Mouse (Mus musculus) A20 (cell line): ENCODE measurements around the gene Oit3.
A peak's percentile ranks its signal among the peaks of the same experiment; 100 is the strongest.

Experiments used
- DNase-seq: peaks from one replicate; pipeline ENCODE4 v3.0.0-alpha.2; 2011; ENCODE audit warnings: low read depth, low spot score

Gene Oit3

DNA sequence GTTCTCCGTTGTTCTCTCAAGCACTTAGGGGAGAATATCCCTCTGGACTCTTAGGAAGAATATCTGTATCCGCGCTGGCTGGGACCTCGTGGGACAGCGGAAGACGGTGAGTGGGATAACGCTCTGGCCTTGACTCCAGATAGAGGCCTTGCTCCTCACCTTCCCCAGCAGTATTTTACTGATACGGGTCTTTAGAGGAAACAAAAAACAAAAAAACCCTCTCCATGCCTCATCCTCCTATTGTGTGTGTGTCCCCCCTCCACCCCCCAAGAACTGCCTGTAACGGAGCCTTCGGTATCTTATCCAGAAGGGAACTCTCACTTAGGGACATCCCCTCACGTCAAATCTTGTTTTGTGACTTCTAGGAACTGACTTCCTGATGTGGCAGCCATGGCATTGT lies at the start of gene Oit3:
Gene Oit3, minus strand, starts transcription at position 44 of the 400 bp plus-strand sequence.
- no peak for DNase-seq

DNA sequence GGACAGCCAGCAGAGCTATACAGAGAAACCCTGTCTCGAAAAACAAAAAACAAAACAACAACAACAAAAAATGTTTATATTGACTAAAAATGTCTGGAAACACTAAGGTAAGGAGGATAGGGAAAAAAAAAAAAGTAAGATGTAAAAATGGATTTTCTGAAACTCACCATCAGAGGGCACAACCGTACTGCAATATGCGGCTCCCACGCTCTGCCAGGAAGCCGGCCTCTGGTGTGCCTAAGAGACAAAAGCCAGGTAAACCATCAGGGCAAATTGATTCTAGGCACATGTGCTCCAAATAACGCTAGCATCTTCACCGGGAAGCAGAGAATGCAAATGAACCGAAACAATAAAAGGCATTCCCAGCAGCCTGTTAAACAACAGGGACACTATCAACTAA lies 49.3 kb upstream of the Oit3 start:
- DNase-seq: peak; percentile 8

DNA sequence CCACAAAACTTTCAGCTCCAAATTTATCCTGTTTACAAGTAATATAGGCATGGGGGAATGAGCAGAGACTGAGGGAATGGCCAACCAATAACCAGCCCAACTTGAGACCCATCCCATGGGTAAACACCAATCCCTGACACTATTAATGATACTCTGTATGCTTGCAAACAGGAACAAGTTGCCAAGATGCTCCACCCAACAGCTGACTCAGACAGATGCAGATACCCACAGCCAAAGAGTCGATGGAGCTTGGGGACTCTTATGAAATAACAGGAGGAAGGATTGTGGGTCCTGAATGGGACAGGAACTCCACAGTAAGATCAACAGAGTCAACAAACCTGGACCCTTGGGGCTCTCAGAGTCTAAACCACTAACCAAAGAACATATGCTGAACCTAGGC lies 47.8 kb upstream of the Oit3 start:
- DNase-seq: no peak

DNA sequence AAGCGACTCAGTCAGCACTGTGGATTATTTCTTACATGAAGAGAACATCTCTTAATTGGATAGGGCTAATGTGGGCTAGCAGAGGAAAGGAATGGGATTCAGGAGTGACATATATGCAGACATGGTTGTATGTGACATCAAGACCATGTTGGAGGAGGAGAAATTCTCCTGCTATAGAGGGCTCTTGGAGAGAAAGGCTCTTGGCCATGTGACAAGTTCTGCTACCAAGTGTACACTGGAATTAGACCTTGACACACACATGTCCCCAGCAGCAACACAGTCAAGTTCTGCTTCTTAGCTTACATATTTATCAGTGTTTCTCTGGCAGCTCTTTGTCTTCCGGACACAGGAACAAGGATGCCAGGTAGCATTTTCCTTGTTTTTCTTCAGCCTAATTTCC lies 45.8 kb upstream of the Oit3 start:
- DNase-seq: no peak

DNA sequence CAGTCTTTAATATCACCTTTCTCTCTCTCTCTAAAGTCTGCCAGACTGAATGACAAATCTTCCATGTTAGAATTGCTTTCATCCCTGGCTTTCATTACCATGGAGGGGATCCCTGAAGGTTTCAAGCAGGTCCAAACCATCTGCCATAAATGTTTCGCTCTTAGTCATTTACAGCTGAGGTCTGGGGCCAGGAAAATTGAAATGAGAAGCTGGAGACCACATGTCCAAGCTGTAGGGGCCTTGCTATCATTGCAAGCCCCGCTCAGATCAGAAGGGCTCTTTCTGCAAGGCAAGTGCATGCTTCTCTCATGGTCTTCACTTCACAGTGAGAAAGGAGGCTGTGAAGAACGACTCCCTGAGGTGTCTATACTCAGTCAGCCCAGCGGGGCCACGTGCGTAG lies 42.7 kb upstream of the Oit3 start:
- no peak for DNase-seq

DNA sequence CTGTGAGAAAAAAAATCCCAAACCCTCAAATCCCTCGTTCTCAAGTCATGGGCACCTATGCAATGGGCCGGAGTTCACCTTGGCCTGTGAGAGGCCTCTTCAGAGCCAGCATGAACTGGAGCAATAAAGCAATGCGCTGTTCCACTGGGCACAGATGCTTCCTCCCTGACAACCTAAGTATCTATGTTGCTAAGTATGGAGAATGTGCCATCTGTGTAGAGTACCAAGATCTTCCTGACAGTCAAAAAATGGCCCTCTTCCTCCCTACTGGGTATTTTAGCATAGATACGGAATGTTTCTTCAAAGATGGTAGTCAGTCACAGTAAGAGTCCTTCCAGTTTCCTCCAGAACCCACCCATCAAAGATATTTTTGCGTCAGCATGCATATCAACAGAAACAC lies 39.8 kb upstream of the Oit3 start:
- no peak for DNase-seq

DNA sequence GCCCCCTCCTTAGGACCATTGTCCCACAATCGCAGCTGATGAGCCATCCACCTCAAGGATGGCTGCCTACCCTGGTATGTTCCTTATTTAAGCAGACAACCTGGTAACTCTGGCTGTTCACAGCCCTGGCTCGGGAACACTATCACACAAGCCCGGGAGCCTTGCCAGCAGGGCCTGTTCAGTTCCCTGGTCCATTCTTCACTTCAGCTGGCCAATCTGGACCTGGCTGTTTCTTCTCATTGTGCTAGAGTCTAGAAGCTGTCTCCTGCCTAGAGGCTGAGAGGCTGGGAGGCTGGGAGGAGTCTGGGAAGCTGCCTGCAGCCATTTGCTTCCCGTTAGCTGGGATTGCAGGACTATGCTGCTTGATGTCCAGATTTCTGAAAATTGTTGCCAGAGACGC lies 28.9 kb upstream of the Oit3 start:
- DNase-seq: no peak

DNA sequence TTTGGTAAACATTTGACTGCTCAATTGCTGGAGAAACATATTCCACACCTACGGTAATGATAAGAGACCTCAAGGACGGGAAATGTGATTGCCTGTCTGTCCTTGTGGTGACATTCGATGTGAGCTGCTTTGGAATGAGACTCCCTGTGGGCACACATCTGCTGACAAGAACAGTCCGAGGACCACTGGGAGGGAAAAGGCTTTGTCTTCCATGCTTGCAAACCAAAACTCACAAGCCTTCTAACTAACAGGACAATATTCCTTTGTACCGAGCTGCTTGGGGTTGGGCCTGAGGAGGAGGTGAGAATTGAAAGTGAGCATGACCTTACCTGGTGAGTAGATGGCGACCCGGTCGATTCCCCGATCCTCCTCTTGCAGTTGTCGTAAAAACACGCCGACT lies 25.7 kb upstream of the Oit3 start:
- no peak for DNase-seq

DNA sequence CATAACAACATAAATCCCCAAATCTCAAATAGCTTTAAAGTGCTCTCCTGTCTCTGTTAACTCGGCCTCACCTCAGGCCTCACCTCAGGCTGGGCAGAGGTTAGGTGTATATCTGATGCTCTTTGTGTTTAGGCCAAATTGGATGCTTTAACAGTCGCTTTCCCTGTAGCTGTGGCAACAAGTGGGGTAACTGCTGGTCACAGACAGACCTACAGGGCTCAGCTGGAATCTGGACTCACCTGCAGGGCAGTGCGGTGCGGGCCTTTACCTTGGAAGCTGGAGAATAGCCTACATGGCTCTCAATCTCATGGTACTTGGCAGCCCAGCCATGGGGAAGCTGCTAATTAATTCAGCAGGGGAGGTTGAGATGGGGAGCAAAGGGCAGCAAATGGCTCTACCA lies 25.0 kb upstream of the Oit3 start:
- no peak for DNase-seq

DNA sequence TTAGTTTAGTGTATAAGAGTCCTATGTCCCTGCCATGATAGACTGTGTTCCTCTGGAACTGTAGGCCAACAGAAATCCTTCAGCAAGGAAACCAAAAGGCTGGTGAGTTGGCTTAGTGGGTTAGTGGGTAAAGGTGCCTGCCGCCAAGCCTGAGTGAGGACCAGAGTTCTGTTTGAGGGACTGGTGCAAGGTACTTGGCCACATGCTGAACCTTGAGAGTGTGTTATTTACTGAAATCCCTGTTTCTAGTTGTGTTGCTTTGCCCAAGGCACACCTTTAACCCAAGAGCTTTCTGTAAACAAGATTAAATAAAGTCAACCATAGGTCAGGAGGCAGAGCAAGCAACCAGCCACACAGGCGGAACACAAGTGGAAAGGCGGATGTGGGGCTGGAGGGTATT lies 24.0 kb upstream of the Oit3 start:
- DNase-seq: no peak

DNA sequence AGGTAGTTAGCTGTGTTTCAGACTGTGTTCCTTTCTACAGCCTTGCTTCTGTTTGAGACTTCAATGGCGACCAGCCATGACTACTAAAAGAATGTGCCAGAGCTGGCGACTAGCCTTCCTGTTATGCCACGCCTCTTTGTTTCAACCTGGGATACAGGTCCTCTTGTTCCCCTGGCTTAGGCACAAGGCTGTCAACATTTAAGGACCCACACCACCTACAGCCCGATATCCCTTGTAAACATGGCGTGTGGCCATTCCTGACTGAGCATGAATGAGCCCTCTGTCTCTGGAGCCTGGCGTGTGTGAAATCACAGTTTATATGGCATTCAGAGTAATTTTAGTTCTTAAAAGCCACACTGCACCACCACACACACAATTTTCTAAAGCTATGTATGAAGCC lies 20.7 kb upstream of the Oit3 start:
- DNase-seq: no peak

DNA sequence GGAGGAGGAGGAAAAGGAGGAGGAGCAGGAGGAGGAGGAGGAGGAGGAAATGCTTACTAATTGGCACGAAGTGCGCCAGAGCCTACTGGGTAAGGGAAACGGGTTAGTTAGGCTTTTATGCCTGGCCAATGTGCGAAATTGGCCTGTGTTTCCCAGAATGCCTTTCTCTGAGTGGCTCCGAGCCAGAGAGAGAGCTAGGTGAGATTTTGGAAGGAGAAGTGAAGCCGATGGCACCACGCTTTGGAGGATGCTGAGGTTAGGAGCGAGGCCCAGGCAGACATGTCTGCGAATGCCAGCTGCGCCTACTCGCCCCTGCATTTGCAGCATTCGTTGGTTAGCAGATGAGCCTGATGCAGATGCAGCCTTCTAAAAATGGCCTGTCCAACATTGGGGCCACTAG lies 18.2 kb upstream of the Oit3 start:
- DNase-seq: no peak

DNA sequence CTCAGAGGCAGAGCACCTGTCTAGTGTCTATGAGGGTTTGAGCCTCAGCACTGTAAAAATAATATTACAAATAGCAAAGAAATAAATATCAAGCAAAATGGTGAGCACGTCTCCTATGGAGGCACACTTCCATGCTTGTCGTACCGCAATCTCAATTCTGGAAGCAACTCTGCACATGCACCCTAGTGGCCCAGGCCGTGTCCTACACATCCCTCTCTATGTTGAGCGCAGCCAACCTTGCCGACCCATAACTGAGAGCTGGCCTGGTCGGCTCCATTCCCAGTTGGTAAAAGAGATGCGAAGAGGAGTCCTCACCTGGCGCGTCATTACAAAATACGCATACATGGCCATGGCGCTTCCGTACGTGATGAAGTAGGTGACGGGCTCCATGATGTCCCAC lies 13.1 kb upstream of the Oit3 start:
- DNase-seq: no peak

DNA sequence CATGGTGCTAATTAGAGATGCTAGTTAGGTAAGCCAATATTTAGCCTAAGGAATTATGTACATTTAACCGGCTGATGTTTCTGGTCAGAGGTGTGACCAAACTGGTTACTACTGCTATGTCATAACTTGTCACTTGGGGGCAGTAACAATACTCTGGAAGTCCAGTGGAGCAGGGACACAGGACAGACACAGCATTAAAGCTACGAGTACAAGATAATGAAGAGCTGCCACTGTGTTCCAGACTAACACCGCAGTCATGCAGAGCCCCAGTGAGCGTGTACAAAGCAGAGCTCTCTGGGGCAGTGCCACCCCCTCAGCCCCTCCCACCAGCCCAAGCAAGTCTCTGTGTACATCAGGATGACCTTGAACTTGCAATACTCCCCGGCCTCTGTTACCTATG lies 10.3 kb upstream of the Oit3 start:
- peak; percentile 44 for DNase-seq

DNA sequence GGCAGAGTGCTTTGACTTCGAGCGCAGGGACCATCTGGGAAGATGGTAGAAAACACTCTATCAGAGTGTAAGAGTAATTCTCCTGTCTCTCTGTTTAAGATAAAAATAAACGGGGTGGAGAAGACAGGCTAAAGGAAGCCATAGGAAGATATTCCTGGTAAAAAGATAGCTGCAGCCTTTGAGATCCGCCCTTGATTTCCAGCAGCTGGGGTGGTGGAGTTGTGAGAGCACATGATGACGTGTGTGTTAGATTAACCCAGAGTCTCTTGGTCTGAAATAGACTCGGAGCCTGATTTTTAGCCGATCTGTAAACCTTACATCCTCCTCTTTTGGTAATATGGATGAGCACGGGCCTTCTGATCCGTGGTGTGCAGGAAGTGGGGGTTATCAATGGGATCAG lies 6.0 kb upstream of the Oit3 start:
- DNase-seq: no peak

DNA sequence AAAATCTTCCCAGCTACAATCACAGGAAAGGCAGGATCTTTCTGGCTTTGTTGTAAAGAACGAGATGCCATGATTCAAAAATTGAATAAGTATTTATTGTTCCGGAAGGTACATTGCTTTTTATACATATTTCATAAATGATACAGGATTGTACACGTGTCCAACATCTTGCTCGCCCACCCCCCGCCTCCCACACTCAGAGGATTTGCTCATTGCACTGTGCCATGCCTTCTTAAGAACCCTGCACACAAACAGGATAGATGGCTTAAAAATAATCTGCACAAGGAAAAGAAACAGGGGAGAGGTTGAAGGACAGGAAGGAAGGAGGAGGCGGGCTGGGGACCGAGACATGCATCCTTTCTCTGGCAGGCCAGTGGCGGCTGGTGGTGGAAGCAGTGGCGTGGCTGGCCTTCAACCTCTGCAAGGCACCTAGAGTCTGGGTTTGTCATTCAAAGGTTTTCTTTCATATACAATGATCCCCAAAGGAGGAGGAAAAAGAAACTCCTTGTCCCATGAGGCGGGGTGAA lies 5.4 kb upstream of the Oit3 start:
- DNase-seq: no peak

DNA sequence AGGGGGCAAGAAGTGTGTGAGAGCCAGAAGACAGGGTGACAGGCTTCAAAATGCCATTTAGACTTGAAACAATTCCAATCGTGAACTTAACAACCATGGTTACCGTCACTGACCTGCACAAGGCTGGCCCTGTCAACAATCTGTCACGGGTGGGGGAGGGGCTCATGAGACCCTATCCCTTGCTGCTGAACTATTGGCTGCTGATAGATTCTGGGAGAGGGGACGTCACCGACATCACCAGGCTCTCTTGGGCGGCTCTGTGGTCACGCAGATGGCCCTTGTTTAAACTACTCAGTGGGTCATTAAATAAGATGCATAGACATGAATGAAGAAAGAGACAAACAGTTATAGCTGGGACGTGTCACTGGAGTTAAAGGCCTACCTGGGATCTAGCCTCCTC lies 3.1 kb upstream of the Oit3 start:
- no peak for DNase-seq

DNA sequence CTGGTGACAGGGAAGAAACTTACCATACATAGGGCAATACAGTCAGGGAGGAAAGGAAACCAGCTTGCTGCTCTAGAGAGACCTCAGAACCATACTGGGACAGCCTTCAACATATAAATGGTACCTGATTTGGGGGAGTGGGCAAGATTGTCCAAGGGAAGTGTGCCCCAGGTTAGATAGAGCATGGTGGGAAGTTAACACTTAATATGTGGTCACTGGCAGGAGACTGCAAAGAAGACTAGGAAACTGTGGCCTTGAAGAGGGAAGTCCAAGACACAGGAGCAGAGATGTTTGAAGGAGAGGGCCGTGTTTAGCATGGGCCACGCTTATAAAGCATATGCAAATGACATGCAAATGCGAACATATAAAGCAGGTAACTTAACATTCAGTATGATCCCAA lies 2.5 kb upstream of the Oit3 start:
- DNase-seq: no peak

DNA sequence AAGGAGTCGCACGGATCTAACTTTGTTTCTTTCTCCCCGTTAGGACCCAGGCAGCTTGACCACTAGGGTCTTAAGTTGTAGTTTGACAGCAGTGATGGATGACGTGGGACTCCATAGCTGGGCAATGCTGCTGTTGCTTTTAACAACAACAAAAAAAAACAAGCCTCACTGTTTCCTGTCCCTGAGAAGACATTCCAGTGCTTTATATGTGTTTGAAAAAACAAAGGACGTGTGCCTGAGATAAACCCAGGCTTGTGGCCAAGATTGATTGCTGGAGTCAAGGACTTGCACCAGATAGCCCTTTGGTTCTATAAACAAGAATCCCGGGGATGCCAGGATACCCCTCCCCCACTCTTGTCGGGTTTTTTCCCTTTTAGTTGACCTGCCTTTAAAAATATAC lies 1.6 kb upstream of the Oit3 start:
- no peak for DNase-seq

DNA sequence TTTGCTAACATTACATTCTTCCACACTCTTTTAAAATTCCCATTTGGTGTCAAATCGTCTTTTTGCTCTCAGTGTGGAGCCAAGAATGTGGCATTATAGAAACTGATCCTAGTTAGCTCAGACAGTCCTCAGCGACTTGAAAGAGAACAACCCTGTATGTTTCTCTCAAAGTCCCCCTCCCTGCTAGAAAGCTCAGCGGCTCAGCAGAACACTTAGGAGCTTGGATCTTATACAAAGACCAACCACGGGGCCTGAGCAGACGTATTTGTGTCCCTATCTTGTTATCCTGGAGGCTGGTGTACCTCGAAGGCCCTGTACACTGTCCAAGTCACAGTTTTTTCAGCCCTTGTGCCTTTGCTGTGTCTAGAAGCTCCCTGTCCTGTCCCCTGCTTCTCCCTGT lies 1.4 kb downstream of the Oit3 start:
- no peak for DNase-seq

DNA sequence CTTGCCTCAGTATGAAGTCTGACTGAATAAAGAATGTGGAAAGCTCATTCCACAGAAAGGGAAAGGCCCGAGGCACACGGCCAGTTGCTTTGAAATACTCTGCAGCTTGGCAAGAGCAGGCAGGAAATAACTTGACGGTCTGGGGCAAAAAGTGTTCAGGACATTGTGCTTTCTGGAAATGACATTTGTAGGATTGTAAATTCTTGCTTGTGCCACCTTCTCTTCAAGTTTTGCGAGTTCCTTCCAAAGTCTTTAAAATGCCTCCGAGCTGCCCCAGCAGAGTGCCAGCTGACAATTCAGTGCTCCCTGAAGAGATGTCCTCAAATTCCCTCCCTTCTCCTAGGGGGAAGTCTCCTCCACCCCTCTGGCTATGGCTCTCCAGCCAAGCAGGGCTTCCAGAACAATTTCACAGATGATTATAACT lies 2.1 kb downstream of the Oit3 start:
- DNase-seq: no peak

DNA sequence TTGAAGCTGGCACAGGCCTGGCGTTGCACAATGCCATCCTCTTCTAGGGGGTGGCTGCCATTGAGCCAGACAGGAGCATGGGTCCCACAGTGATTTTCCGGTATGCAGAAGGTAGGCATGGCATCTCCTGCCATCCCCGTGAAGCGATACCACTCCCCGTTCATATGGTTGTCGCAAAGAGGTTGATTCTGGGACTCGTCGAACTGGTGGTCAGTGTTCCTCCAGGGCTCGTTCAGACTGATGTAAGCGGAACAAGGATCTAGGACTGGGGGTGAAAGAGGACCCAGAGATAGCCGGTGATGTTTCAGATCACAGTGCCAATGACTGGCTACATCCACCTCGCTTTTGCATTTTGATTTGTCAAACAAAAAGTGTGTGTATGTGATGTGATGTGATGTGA lies 2.9 kb downstream of the Oit3 start:
- DNase-seq: no peak

DNA sequence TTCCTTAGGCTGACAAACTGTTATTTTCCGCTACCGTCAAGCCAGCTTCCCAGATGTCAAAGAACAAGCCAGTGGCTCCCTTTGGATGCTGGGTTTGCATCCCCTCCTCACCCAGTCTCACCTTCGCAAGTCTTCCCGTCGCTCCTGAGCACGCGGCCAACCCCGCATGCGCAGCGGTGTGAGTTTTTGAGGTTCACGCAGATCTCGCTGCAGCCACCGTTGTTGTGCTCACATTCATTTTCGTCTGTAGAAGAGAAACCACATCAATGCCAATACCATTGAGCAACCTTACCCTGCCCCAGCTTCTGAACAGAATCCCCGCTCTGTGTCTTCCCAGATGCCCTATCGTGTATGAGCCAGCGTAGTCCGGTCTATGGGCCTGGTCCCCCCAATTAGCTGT lies 5.8 kb downstream of the Oit3 start:
- DNase-seq: no peak

DNA sequence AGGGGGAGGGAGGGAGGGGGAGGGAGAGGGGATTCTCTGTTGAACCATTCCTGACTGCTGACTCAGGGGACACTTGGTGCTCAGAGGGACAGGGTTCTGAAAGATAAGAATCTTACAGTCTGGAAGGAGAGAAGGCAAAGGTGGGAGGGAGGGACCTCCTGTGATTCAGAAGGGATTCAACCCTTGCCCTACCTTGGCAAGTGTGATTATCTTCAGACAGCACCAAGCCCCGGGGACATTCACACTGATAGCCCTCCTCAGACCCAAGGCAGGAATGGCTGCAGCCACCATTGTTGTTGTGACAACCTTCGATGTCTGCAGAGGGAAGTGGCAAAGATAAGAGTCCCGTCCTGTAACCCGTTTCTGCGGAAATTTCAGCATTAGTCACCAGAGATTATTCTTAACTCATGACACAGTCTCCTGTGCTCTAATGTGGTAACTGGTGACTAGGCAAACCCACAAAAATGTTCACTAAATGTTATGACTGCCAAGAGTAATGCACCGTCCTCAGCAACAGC lies 10.8 kb downstream of the Oit3 start:
- DNase-seq: peak; percentile 12
